Mouse (Mus musculus) ovary, postnatal 14 days (tissue): ENCODE results near the gene Senp5.

Source experiments
- DNase-seq: peaks from one replicate; pipeline ENCODE4 v3.0.0; 2022; ENCODE audit warnings: low spot score

Senp5 gene

DNA sequence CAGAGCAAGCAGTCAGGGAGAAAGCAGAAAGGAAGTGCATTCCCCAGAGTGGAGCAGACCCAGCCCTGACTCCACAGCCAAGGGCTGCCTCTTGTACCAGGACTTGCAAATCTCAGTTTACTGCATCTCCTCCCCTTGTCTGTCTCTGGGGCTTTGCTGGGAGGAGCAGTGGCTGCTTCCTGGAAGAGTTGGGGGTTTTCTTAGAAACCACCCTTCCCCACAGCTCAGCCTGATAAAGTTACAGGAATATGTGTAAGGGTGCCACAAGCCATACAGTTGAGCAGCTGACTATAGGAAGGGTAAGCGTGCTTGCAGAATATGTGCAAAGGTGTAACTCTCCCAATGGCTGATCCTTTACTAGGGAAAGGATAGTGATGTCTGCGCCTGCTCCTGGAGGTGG lies 62.5 kb downstream of the Senp5 start:
- no peak for DNase-seq

DNA sequence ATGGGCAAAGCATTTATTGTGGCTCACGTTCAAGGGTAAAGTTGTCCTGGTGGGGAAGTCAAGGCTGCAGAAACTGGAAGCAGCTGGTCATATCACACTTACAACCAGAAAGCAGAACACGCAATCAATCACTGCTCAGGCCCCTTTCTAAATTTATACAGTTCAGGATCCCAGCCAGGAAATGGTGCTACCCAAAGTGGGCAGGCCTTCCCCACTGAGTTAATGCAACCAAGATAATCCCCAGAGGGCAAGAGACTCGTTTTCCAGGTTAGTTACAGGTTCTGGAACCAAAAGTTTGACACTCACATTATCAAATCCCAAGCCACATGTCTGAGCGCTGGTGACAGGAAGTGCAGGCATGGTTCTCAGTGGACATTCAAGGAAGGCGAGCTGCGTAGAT lies 64.2 kb downstream of the Senp5 start:
- no peak for DNase-seq

DNA sequence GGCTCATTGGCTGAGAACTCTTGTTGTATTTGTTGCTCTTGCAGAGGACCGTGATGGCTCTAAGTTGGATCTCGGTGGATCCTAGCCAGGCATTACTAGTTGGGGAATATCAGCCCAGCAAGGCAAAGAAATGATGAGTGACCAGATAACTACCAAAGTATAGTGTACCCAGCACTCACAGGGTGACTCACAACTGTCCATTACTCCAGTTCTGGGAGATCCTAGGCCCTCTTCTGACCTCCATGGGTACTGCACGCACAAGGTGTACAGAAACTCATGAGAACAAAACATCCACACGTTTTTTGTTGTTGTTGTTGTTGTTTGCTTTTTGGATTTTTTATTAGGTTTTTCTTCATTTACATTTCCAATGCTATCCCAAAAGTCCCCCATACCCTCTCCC lies 66.5 kb downstream of the Senp5 start:
- no peak for DNase-seq

DNA sequence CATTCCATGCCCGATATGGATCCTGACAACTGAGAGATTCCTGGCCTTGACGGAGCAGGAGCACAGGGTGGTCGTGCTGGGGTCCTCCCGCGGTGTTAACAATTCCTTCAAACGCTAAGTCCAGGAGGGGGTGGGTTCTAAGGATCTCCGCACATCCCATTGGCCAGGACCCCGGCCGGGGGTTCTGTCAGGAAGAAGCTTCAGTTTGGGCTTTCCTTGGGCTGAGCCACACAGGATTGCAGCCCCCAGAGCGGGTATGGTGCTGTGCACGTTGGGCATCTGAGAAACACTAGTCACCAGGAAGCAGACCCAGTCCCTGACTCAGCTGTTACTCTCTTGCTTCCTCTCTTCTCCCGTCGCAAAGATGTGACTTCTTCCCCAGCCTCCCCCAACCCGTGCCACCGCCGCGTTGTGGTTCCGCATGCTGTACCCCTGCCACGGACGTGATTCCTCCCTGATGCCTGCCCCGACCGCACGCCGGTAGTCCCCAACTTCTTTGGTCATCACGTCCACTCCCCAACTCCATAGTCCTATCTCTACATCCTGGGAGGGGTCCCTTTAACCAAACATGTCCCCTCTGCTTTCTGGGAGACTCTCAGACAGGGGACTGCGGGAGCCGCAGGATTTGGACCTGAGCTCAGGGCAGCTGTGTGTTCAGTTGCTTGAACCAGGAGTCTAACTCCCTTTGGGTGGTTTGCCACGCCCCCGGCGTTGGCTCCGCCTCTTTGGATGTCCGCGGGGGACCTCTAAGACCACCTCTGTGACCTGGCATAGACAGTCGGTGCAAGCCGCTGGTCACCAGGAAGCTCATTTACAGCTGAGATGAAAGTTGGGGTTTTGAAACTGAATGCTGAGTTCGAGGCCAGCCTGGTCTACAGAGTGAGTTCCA lies 67.8 kb downstream of the Senp5 start:
- DNase-seq, result no peak

DNA sequence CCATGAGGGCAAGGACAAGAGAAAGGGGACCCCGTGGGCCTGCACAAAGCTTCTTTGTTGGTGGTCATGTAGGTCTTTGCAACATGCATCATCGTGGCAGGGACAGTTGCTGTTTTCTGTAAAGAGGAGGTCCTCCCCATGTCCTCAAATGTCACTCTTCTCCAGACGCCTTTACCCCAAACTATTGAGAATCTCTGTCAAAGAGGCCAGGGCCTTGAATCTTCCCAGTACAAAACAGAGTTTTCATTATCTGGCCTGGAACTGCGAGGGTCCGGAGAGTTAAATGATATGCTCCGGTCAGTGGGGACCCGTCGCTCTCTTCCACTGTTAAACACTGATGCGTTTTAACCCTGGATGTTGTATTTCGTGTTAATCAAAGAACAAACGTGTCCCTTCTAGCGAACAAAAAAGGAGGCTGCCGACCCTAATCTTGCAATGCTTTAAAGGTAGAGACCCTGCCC lies 68.5 kb downstream of the Senp5 start:
- DNase-seq, result no peak

DNA sequence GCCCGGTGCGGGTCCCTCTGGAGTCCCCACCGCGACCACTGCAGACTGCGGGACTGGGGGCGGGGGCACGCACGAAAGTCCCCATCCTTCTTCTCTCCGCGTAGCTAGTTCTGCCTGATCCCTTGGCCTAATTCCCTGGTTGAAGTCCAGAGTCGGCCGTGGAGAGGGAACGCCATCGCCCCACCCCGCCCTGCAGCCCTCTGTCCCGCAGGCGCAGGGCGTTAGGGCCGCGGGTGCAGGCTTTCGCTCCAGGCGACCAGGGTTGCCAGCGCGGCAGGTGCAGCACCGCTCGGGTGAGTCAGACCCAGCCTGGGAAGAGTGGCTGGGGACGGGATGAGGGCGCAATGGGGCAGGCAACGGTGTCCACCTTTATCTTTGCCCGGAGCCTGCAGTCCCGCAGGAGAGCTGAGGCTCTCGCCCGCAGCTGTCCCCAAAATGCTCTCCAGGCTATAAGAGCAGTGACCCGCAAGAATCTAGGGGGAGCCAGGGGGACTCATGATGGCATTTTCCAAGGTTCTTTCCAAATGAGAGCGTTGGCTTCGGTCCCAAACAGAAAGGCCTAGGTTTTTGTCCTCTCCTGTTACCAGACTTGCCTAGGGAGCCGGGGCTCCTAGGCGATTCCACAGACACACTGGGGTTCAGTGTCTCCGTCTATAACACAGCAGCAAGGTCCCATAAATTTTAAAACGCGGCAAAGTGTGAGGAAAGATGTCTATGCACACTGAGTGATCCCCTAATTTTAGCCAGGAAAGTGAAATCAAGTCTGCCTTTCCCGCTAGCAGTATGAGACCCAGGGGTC lies 69.1 kb downstream of the Senp5 start, which contains the start of gene Pigz:
TSS of gene Pigz (plus strand) at position 101 of the 799 bp plus-strand sequence.
- DNase-seq, result no peak

DNA sequence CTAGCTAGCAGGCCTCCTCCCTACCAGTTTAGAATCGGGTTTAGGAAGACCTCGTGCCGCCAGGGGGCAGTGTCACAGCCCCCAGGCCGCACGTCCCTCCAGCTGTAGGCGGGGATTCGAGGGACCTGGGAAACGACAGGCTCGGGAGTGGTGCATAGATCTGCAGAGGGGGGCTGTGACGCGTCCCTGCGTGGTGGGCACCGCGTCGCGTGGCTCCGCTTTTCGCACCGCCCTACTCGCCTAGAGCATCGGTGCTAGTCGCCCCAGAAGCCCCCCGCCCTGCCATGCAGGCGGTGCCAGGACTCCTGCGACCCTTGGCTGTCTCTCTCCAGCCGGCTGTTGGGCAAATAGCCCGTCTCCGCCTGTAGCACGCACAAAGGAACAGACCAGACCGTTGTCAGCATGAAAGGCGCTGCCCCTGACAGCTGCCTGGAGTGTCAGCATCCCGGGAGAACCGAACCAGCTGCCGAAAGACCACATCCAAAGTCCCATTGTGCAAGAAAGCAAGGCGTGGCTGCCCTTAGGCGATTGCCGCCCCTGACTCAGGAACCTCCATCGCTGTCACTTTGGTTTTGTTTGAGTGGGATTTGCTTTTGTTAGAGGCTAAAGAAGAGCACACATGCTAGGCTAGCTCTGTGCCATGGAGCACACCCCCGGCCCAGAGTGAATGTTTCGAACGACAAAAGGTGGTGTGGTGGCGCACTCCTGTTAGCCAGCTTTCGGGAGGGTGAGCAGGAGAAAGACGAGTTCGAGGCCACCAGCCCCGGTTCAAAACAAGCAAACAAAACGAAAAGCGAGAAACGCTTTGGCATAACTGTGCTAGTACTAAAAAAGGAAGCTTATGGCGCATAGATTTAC lies 70.0 kb downstream of the Senp5 start:
- peak; percentile 73 for DNase-seq

- DNase-seq, result no peak
Measured at GRCm38 (mm10) chr16:31932255-31932654, 70.8 kb downstream of the Senp5 start.

DNA sequence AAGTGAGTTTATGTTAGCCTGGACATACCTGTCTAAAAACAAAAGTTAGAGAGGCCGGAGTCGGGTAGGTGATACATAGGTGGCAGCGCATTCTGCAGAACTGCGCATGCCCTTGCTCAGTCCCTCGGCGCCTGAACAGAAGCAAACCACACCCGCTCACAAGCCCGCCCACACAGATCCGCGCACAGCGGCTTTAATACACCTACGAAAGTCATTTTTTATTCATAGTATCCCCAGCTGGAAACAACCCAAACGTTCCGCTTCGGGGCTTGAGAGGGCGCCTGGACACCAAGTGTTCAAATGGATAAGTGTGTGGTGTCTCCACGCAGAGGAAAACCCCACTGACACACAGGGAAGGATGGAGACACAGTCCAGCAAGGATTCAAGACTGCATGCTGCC lies 71.8 kb downstream of the Senp5 start:
- no peak for DNase-seq

GRCm38 (mm10) chr16:31927412-31927811 lies 75.7 kb downstream of the Senp5 start:
- no peak for DNase-seq

DNA sequence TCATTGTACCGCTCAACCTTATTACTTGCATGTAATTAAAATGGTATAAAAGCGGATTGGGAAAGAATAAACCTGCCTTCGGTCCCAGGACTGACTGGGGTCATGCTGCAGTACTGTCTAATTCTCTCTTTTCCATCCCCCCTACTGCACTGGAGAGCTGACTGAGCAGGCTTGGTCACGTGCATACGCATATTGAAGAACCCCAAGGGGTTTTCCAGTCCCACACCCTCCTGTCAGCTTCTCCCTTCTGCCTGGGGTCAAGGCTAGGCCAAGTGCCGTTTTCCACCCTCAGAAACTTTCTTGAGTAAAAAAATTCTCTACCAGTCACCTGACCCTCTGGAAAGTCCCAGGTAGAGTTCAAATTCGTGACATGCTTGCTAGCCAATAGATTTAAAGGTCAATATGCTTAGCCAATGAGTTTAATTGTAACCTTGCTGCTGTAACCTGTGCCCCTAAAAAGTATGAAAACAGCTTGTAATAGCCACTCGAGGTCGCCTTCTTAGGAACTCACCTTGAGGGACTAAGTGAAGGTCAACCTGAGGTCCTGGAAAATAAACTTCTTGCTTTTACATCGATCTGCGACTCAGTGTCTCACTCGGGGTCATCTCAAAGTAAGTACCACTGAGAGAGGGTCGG lies 76.4 kb downstream of the Senp5 start:
- DNase-seq, result no peak

GRCm38 (mm10) chr16:31926091-31926490 lies 77.0 kb downstream of the Senp5 start:
- DNase-seq, result no peak

GRCm38 (mm10) chr16:31924368-31924767 lies 78.7 kb downstream of the Senp5 start:
- DNase-seq, result no peak

DNA sequence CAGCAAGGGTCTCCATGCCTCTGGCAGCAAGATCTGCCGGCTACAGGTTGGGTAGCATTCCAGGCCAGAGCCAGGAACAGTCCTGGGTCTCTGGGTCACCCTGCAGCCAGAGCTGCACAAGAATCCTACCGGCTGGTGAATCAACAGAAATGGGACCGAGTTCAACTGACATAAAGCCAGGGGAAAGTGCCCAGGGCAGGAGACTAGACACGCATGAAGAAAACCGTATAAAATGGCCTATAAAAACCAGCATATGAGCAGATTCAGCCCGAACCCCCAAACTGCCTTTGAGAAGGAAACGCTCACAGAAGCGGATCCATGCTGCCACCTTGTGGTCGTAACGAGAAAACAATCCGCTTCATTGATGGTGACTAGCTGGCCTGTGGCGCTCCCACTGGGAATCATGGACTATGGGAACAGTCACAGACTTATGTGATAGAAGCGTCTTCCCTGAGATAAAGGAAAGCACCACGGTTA lies 84.8 kb downstream of the Senp5 start:
- peak; percentile 67 for DNase-seq

GRCm38 (mm10) chr16:31917776-31918175 lies 85.3 kb downstream of the Senp5 start:
- DNase-seq, result no peak

GRCm38 (mm10) chr16:31910281-31910847 lies 92.7 kb downstream of the Senp5 start:
- DNase-seq, result no peak
